Mouse (Mus musculus): ENCODE measurements around the gene Tmem87b. TPM values are rescaled to one million over a fixed set of nuclear protein-coding genes. Genes with fewer than 3 reads are reported as not detected.

Tmem87b gene
- polyA plus RNA-seq (2021; fragmentation: Nextera tagmentation), result 21.5 and 21.9 TPM in 2 replicates
- long read RNA-seq, experiment 1, full-length matches to known transcripts, result 4 of 182 reads
- long read RNA-seq, experiment 1, partial matches to known transcripts, result 9 of 182 reads
- long read RNA-seq, experiment 1, other reads (novel, unspliced or antisense), result 169 of 182 reads
- long read RNA-seq, experiment 2, partial matches to known transcripts, result 3 of 52 reads
- long read RNA-seq, experiment 2, other reads (novel, unspliced or antisense), result 49 of 52 reads

GRCm38 (mm10) chr2:128817786-128818681 lies at the start of gene Tmem87b:
Gene Tmem87b, plus strand, starts transcription at chr2:128818118.

DNA sequence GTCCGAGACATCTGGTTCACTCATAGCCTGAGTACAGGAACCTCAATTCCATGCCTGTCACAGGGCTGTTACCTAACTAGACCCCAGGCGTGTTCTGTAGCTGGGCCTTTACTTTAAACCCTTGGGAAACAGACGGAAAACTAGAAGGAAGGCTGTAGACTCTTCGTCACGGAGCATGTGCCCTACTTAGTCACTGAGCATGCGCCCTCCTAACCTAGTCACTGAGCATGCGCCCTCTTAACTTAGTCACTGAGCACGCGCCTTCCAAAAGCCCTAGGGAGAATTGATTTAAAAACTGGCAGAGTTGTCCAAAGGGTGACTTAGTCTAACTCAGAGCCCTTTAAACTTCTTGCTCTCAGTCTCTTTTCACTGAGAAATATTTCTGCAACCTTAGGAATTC lies 44.7 kb downstream of the Tmem87b start, which contains the start of gene Fbln7:
Gene Fbln7 (plus strand): TSS at position 346 of the 400 bp plus-strand sequence.

Other genes with a start within 250 kb of the Tmem87b start
- gene Spdye4c, start 226.9 kb upstream of the Tmem87b start, polyA plus RNA-seq (2021; fragmentation: Nextera tagmentation), result not detected in 2 replicates
- 4.1 and 11.7 TPM in 2 replicates for gene Anapc1, start 130.7 kb upstream of the Tmem87b start, polyA plus RNA-seq (2021; fragmentation: Nextera tagmentation)
- 11.4 and 14.6 TPM in 2 replicates for gene Mertk, start 119.2 kb upstream of the Tmem87b start, polyA plus RNA-seq (2021; fragmentation: Nextera tagmentation)
- gene Fbln7, start 44.9 kb downstream of the Tmem87b start, polyA plus RNA-seq (2021; fragmentation: Nextera tagmentation), result 1.8 TPM in 2 replicates
- 9.6 and 10.2 TPM in 2 replicates for gene Zc3h8, start 126.0 kb downstream of the Tmem87b start, polyA plus RNA-seq (2021; fragmentation: Nextera tagmentation)
- 3.5 and 10.7 TPM in 2 replicates for gene Zc3h6, start 149.3 kb downstream of the Tmem87b start, polyA plus RNA-seq (2021; fragmentation: Nextera tagmentation)
- gene Gm10762, start 149.6 kb downstream of the Tmem87b start, polyA plus RNA-seq (2021; fragmentation: Nextera tagmentation), result 2.1 and 5.6 TPM in 2 replicates
- gene Vinac1, start 230.1 kb downstream of the Tmem87b start, polyA plus RNA-seq (2021; fragmentation: Nextera tagmentation), result 0.08 and 0.13 TPM in 2 replicates
- 29.5 and 31.2 TPM in 2 replicates for gene Ttl, start 247.8 kb downstream of the Tmem87b start, polyA plus RNA-seq (2021; fragmentation: Nextera tagmentation)